Mouse (Mus musculus) midbrain, embryonic 14.5 days (tissue): ENCODE data around the gene Fbf1. TPM values are rescaled to one million over a fixed set of nuclear protein-coding genes. Genes with fewer than 3 reads are reported as not detected.

Experiments
- ATAC-seq: fragments of 200-750 bp; cut with Nextera tagmentation; 2 replicates; pipeline ENCODE4 v1.8.0; 2017; ENCODE audit warnings: moderate number of reproducible peaks, moderate library complexity; ENCODE audit not compliant: low FRiP score, low TSS enrichment
- DNase-seq: peaks from one replicate; pipeline ENCODE4 v3.0.0-alpha.2; 2015
- H3K27ac ChIP-seq: fragments of 300-500 bp; sonication (generic); replicated peaks from 2 replicates; pipeline ENCODE4 v1.5.1; 2014; ENCODE audit warnings: mild to moderate bottlenecking, low read depth, low read length, moderate library complexity
- H3K27me3 ChIP-seq: fragments of 300-500 bp; sonication (generic); 2 replicates; pipeline ENCODE4 v1.6.1; 2014; ENCODE audit warnings: low read length, control low read depth, mixed read lengths; ENCODE audit not compliant: control insufficient read depth, insufficient read depth
- H3K36me3 ChIP-seq: fragments of 300-500 bp; sonication (generic); 2 replicates; pipeline ENCODE4 v1.6.1; 2014; ENCODE audit warnings: low read length, control low read depth; ENCODE audit not compliant: control insufficient read depth, insufficient read depth
- H3K4me1 ChIP-seq: fragments of 300-500 bp; sonication (generic); 2 replicates; pipeline ENCODE4 v1.6.1; 2014; ENCODE audit warnings: mild to moderate bottlenecking, antibody characterized with exemption, low read length, control low read depth; ENCODE audit not compliant: control insufficient read depth, insufficient read depth
- H3K4me2 ChIP-seq: fragments of 300-500 bp; sonication (generic); 2 replicates; pipeline ENCODE4 v1.6.1; 2014; ENCODE audit warnings: mild to moderate bottlenecking, low read length, moderate library complexity
- H3K4me3 ChIP-seq: fragments of 300-500 bp; sonication (generic); replicated peaks from 2 replicates; pipeline ENCODE4 v1.5.1; 2014; ENCODE audit warnings: low read depth, low read length
- H3K9ac ChIP-seq: fragments of 300-500 bp; sonication (generic); replicated peaks from 2 replicates; pipeline ENCODE4 v1.6.1; 2014; ENCODE audit warnings: mild to moderate bottlenecking, low read length, moderate library complexity
- H3K9me3 ChIP-seq: fragments of 300-500 bp; sonication (generic); 2 replicates; pipeline ENCODE4 v1.6.1; 2016; ENCODE audit warnings: low read length, control low read depth, mixed read lengths; ENCODE audit not compliant: control insufficient read depth
- whole genome bisulfite sequencing: fragments of 180-500 bp; shearing (Covaris S2); extraction: QIAGEN DNeasy Blood & Tissue Kit; methylation state at CpG from one replicate; pipeline ENCODE4 v1.1.7; 2014; 5-methylcytosine and 5-hydroxymethylcytosine counted together
- polyA plus RNA-seq: library from polyadenylated mRNA; unstranded; fragments of >200 nt; fragmentation: Nextera tagmentation; extraction: Ambion mirVana; gene quantifications from 2 replicates; pipeline ENCODE4 v1.2.1, GENCODE M21; 2014

Fbf1 gene
- polyA plus RNA-seq, 1 experiment from 2014 or later = 58.9 TPM

DNA sequence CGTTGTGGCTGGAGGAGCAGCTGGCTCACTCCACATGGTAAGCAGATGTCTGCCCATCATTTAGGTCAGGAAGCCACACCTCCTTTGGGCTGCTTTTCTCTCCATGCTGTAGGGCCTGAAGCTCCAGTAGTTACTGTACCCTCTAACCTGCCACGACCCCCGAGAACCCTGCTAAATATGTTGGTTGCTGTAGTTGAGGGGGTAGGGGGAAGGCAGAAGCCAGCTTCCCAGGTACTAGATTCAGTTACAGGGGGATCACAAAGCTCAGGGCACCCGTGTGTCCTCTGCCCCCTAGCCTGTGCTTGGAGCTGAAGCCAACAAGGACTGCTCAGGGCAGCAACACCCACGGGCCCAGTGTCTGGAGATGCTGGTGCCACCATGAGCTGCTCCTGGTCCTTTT is 34.5 kb downstream of the Fbf1 start:
- DNase-seq (no peak), ATAC-seq (no peak)
- no peak overlapping the region for H3K9ac ChIP-seq
- H3K4me3 ChIP-seq = no peak overlapping the region
- no peaks in the 10 kb centered on the region for H3K9me3 ChIP-seq
- peaks cover 11% of the 10 kb centered on the region for H3K4me1 ChIP-seq
- 89% methylated on average over 5 of the region's 5 CpGs for WGBS
- no peak overlapping the region for H3K4me2 ChIP-seq
- H3K27ac ChIP-seq = no peak overlapping the region
- no peaks in the 10 kb centered on the region for H3K27me3 ChIP-seq
- peaks cover 29% of the 10 kb centered on the region for H3K36me3 ChIP-seq

DNA sequence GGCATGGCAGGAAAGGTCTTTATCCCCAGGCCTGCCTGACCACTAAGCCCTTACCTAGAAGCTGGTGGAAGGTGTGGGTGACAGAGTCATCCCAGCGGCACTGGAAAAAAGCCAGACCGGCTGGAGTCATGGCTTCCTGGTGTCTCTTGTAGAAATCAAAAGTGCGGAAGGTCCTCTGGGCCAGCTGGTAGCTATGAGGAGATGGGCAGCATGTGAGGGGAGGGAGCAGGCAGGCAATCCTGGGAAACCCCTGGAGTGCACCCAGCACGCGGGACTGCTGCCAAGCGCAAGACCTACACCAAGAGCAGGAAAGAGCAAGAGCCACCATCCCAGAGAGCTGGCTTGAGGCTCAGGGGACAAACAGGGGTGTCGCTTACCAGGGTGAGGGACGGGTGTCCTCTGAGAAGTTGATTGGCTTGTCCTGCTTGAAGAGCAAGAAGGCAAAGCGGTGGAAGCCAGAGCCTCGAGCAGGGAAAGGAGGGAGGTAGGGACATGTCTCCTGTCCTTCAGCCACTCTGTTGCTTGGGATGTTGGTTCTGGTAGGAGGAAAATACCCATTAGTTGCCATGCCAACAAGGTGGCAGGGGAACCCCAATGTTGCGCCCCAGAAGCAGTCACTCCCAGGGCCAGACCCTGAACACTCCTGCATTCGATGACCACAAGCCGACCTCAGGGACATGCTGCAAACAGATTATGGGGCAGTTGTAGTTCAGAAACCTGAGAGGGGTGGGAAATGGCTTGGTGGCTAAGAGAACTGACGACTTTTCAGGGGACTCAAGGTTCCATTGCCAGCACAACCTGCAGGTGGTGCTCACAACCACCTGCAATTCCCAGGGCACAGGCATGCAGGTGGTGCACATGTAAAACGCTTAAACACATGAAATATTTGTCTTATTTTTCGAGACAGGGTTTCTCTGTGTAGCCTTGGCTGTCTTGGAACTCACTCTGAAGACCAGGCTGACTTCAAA is 35.3 kb downstream of the Fbf1 start:
- H3K9ac ChIP-seq = no peak overlapping the region
- no peaks in the 10 kb centered on the region for H3K27me3 ChIP-seq
- H3K4me3 ChIP-seq = no peak overlapping the region
- peaks cover 7% of the 10 kb centered on the region; the same call in 1 of the 2 replicates for H3K4me1 ChIP-seq
- peaks cover 29% of the 10 kb centered on the region for H3K36me3 ChIP-seq
- no peak for DNase-seq
- no peak for ATAC-seq
- no peak overlapping the region for H3K27ac ChIP-seq
- no peaks in the 10 kb centered on the region for H3K9me3 ChIP-seq
- H3K4me2 ChIP-seq = no peak overlapping the region
- WGBS = 90% methylated on average over 16 of the region's 16 CpGs

DNA sequence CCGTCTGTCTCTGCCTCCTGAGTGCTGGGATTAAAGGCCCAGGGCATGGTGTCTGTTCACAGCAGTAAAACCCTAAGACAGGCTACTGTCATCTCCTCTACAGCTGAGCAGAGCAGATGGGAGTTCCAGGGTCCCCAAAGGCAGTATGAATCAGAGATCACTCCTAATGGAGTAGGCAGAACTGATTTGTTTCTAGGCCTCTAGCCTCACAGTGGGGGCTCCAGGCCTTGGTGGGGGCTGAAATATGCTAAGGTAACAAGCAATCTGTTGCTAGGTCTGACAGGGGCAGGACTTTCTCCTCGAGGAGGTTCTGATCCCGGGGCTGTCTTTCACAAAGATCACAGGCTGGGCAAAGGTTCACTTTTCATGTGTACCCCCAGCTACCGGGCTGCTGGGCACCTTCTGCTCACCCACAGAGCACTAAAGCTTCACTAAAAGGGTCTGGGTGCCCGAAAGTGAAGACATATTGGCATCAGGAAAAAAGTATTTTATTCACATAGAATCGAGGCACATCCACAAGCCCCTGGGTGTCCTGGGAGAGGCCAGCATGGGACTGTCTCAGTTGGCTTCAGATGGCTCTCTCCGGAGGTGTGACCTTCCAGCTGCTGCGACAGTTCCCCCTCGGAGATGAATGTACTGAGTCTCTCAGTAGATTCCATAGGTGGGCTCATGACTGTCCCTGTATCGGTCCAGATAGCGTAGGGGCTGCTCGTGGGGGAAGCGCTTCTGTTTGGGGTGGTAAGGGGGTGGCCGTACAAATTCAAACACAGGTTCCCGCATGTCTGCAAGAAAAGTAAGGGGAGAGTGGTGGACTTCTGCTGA is 36.4 kb downstream of the Fbf1 start:
- Histone ChIP-seq H3K4me3 (peak overlapping the region; percentile 55), H3K27me3 (no peaks in the 10 kb centered on the region), H3K9ac (peak overlapping the region; percentile 71), H3K9me3 (no peaks in the 10 kb centered on the region), H3K36me3 (peaks cover 29% of the 10 kb centered on the region), H3K4me1 (peaks cover 10% of the 10 kb centered on the region; the same call in 1 of the 2 replicates), H3K27ac (peak overlapping the region; percentile 90), H3K4me2 (peak overlapping the region; percentile 70)
- no peak for ATAC-seq
- 85% methylated on average over 15 of the region's 15 CpGs for WGBS
- DNase-seq = no peak

DNA sequence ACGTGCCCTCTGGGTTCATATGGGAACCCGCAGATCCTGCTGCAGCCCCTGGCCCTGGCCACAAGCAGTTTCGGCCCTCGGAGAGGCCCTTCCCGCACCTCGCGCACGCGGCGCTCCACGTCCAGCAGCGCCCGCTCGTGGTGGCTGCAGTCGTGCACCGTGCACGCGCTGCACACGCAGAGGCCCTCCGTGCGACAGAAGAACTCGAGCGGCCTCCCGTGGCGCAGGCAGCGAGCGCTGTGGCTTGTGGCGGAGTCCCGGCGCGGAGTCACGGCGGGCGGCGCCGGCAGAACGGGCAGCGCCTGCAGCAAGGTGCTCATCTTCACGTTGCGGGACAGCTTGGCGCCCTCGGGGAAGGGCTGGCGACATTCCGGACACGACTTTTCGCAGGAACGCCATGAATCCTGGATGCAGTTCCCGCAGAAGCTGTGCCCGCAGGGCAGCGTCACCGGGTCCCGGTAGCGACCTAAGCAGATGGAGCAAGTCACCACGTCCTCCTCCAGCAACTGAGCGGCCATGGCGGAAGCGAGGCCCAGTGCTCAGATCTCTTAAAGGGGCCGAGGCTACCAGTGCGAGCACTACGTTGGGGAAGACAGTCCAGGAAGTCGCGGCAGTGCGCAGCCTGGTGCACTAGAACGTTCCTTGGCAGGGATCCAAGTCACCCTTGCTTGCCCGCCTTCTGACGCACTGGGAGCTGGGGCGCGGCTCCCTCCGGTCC is 37.3 kb downstream of the Fbf1 start, which contains the start of gene Trim65:
Gene Trim65, minus strand, starts transcription at position 641 of the 718 bp plus-strand sequence.
- Histone ChIP-seq H3K27me3 (no peaks in the 10 kb centered on the region), H3K27ac (peak within 1 kb of the TSS; percentile 90), H3K4me2 (peak within 1 kb of the TSS; percentile 70), H3K9ac (peak within 1 kb of the TSS; percentile 71), H3K36me3 (peaks cover 29% of the 10 kb centered on the region), H3K9me3 (no peaks in the 10 kb centered on the region), H3K4me1 (peaks cover 10% of the 10 kb centered on the region; the same call in 1 of the 2 replicates), H3K4me3 (peak within 1 kb of the TSS; percentile 55)
- ATAC-seq (peak; percentile 84), DNase-seq (peak; percentile 95)
- 2% methylated on average over 69 of the region's 69 CpGs for WGBS

DNA sequence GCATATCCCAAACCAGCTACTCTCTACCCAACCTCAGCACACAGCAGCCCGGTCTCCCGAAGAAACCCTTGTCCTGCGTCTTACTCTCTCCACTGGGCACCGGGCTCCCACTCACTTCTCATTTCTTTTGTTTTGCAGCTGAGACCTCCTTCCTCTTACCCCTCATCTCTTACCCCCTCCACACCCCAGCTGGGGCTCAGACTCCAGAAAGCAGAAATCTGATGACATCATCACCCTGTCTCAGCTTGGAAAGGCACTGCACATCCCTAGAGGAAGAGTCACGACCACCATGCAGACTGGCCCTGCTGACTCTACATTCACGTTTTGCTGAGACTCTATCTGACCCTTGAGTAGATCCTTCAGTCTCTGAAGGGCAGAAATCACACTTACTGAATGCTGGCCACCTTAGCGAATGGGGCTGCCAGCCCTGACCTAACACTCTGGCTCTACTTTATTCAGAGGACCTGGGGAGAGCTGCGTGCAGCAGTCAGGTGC is 37.9 kb downstream of the Fbf1 start:
- Histone ChIP-seq H3K9ac (peak overlapping the region; percentile 71), H3K27ac (peak overlapping the region; percentile 90), H3K4me1 (peaks cover 10% of the 10 kb centered on the region; the same call in 1 of the 2 replicates), H3K4me2 (peak overlapping the region; percentile 70), H3K27me3 (no peaks in the 10 kb centered on the region), H3K9me3 (no peaks in the 10 kb centered on the region), H3K4me3 (peak overlapping the region; percentile 55), H3K36me3 (peaks cover 31% of the 10 kb centered on the region)
- 23% methylated on average over 8 of the region's 8 CpGs for WGBS
- ATAC-seq (peak; percentile 29), DNase-seq (peak; percentile 57)

DNA sequence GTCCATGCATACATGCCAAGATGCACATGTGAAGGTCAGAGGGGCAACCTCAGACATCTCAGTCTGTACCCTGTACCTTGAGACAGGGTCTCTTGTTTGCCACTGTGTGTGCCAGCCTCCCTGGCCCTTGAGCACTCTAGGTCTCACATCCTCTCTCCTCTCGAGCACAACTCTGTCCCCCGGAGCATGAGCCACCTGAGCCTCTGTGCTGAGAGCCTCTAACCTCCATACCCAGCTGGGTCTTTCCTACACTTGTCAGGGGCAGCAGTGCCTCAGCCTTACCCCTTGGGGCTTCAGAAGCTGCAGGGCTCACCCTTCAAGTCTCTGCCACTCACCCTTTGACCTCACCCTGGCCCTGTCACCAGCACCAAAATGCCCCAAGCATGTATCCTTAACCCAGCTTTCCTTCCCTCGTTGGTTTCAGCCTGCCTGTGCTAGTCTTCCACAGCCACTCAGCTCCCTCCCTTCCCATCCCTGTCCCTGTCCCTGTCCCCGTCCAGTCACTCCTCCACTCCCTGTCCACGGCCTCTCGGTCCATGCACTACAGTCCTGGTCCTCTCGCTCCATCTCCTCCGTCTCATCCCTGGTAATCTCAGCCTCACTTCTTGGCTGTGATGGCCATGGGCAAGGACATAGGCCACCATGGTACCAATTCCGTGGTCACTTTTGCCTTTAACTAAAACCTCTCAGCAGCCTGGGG is 38.7 kb downstream of the Fbf1 start:
- H3K9ac ChIP-seq = no peak overlapping the region
- peaks cover 10% of the 10 kb centered on the region; the same call in 1 of the 2 replicates for H3K4me1 ChIP-seq
- H3K27me3 ChIP-seq = no peaks in the 10 kb centered on the region
- H3K9me3 ChIP-seq = no peaks in the 10 kb centered on the region
- no peak overlapping the region for H3K27ac ChIP-seq
- H3K4me2 ChIP-seq = peak overlapping the region; percentile 70; the same call in 1 of the 2 replicates
- WGBS = 82% methylated on average over 9 of the region's 9 CpGs
- no peak overlapping the region for H3K4me3 ChIP-seq
- peaks cover 23% of the 10 kb centered on the region for H3K36me3 ChIP-seq
- ATAC-seq (no peak), DNase-seq (no peak)

DNA sequence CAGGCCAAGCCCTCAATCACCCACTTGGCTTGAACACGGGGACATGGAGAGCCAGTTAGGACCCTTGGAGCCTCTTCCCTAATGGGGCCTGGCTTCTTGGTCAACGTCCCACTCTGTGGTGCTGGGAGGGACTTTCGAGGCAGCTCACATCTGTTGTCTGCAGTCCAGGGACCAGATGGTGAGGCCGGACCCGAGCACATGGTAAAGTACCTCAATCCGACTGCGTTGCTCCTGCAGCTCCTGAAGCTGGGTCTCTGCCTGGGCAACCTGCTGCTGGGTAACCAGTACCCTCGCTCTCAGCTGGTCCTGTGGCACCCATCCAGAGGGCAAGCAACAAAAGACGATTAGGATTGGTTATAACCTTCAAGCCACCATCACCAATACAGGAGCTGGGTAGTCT is 40.0 kb downstream of the Fbf1 start:
- H3K9me3 ChIP-seq = no peaks in the 10 kb centered on the region
- WGBS = 76% methylated on average over 9 of the region's 9 CpGs
- peaks cover 10% of the 10 kb centered on the region; the same call in 1 of the 2 replicates for H3K4me1 ChIP-seq
- DNase-seq (no peak), ATAC-seq (no peak)
- H3K27me3 ChIP-seq = no peaks in the 10 kb centered on the region
- H3K36me3 ChIP-seq = peaks cover 15% of the 10 kb centered on the region
- H3K9ac ChIP-seq = no peak overlapping the region
- no peak overlapping the region for H3K27ac ChIP-seq
- no peak overlapping the region for H3K4me2 ChIP-seq
- H3K4me3 ChIP-seq = no peak overlapping the region
